Mouse (Mus musculus) stomach, embryonic 15.5 days (tissue): Measurements from ENCODE around the gene Gm17662. TPM values are rescaled to one million over a fixed set of nuclear protein-coding genes. Genes with fewer than 3 reads are reported as not detected.

Experiments used
- ATAC-seq: fragments of 200-750 bp; cut with Nextera tagmentation; 2 replicates; pipeline ENCODE4 v1.8.0; 2017; ENCODE audit warnings: low read depth, moderate number of reproducible peaks, moderate TSS enrichment; ENCODE audit not compliant: insufficient read depth, low FRiP score
- H3K27ac ChIP-seq: fragments of 300-500 bp; sonication (generic); 2 replicates; pipeline ENCODE4 v1.5.1; 2015; ENCODE audit warnings: mild to moderate bottlenecking, inconsistent platforms
- H3K27me3 ChIP-seq: fragments of 300-500 bp; sonication (generic); replicated peaks from 2 replicates; pipeline ENCODE4 v1.6.1; 2015; ENCODE audit warnings: inconsistent platforms
- H3K36me3 ChIP-seq: fragments of 300-500 bp; sonication (generic); 2 replicates; pipeline ENCODE4 v1.6.1; 2015; ENCODE audit warnings: inconsistent platforms
- H3K4me1 ChIP-seq: fragments of 300-500 bp; sonication (generic); 2 replicates; pipeline ENCODE4 v1.6.1; 2015; ENCODE audit warnings: inconsistent platforms
- H3K4me2 ChIP-seq: fragments of 300-500 bp; sonication (generic); 2 replicates; pipeline ENCODE4 v1.6.1; 2015; ENCODE audit warnings: mild to moderate bottlenecking, inconsistent platforms
- H3K4me3 ChIP-seq: fragments of 300-500 bp; sonication (generic); replicated peaks from 2 replicates; pipeline ENCODE4 v1.5.1; 2015; ENCODE audit warnings: inconsistent platforms
- H3K9ac ChIP-seq: fragments of 300-500 bp; sonication (generic); 2 replicates; pipeline ENCODE4 v1.6.1; 2015; ENCODE audit warnings: inconsistent platforms
- H3K9me3 ChIP-seq: fragments of 300-500 bp; sonication (generic); 2 replicates; pipeline ENCODE4 v1.6.1; 2016; ENCODE audit warnings: inconsistent platforms
- WGBS: fragments of 180-500 bp; shearing (Covaris S2); methylation state at CpG from one replicate; pipeline ENCODE4 v1.1.7; 2015; 5-methylcytosine and 5-hydroxymethylcytosine counted together
- polyA plus RNA-seq: library from polyadenylated mRNA; unstranded; fragments of >200 nt; fragmentation: Nextera tagmentation; extraction: Ambion mirVana; gene quantifications from 2 replicates; pipeline ENCODE4 v1.2.1, GENCODE M21; 2015

Gm17662 gene
- polyA plus RNA-seq, 1 experiment from 2014 or later, result not detected

DNA sequence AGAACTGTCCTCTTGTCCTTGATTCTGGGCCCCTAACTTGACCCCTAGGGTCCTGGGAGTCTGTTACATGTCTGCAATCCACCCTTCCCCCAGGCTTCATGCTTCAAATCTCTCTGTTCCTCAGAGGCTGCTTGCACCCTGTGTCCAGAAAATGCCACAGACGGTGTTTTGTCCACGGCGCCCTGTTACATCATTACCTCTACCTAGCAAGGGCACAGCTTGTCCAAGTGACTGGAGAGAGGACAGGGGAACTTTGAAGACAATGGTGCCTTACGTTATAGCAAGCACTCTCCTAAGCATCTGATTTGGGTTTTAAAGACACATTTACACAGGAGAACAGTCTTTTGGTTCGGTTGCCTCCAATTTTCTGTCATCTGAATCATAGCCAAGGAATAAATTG, 36.5 kb downstream of the Gm17662 start:
- H3K27ac ChIP-seq, result no peak overlapping the region
- H3K4me1 ChIP-seq, result 0 out of 2 replicates have a peak, but pooled peaks cover 3% of the 10 kb centered on the region
- H3K9ac ChIP-seq, result no peak overlapping the region
- H3K36me3 ChIP-seq, result no peaks in the 10 kb centered on the region
- 77% methylated on average over 5 of the region's 5 CpGs for WGBS
- no peak for ATAC-seq
- H3K4me2 ChIP-seq, result no peak overlapping the region
- no peaks in the 10 kb centered on the region for H3K9me3 ChIP-seq
- H3K27me3 ChIP-seq, result no peaks in the 10 kb centered on the region
- no peak overlapping the region for H3K4me3 ChIP-seq

DNA sequence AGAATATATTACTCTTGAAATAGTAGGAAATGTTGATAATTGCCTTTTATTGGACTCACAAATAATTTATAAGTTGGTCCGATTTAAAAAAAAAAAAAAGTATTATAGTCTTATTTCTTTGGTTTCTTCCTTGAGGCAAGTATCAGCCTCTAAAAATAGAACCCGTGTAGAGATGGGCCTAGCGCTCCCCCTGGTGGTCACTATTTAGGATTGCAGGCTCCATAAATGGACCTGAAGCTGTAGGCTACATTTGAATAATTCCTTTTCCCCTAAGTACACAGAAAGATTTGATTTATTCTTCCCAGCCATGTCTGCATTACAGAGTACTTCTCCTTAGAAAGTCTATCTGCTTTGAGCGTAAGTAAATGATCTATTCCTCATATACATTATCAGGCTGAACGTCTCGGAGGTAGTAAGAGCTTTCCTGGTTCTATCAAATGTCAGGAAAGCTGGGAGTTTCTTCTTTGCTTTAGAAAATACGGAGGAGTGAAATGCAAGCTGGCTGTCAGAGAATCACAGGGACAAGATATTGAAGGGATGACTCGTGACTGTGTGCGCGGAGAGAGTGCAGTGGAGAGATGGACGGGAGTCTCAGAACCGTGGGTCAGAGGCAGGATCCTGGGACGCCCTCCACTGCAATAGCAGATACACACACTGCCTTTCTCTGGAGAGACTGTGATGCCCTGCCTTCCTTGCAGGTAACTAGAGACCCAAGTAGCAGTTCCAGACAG, 37.0 kb downstream of the Gm17662 start:
- Histone ChIP-seq H3K9me3 (no peaks in the 10 kb centered on the region), H3K36me3 (no peaks in the 10 kb centered on the region), H3K4me2 (no peak overlapping the region), H3K27me3 (no peaks in the 10 kb centered on the region), H3K4me3 (no peak overlapping the region), H3K4me1 (no peaks in the 10 kb centered on the region), H3K9ac (no peak overlapping the region), H3K27ac (no peak overlapping the region)
- no peak for ATAC-seq
- WGBS, result 53% methylated on average over 13 of the region's 13 CpGs

DNA sequence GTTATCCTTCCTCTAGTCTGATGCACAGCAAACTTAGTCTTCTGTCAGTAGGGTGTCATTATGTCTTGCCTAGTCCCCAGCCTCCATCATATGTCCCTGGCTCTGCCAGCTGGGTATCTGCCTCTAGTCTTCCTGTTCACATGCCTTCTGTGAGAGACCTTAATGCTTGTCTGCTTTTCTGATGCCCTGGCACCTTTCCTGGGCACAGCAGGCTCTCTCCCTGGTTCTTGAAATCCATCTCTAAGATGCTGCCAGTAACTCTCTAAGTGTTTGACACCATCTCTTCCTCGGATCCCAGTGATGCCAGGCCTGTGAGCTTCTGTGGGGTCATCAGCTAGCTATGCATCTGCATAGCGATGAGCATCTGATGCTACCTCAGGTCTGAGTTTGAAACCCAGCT, 45.7 kb downstream of the Gm17662 start:
- no peak overlapping the region for H3K4me3 ChIP-seq
- H3K36me3 ChIP-seq, result no peaks in the 10 kb centered on the region
- H3K27ac ChIP-seq, result no peak overlapping the region
- no peak for ATAC-seq
- H3K4me1 ChIP-seq, result no peaks in the 10 kb centered on the region
- H3K9ac ChIP-seq, result no peak overlapping the region
- H3K4me2 ChIP-seq, result no peak overlapping the region
- H3K27me3 ChIP-seq, result no peaks in the 10 kb centered on the region
- H3K9me3 ChIP-seq, result no peaks in the 10 kb centered on the region
- WGBS, result 85% methylated on average over 2 of the region's 2 CpGs

DNA sequence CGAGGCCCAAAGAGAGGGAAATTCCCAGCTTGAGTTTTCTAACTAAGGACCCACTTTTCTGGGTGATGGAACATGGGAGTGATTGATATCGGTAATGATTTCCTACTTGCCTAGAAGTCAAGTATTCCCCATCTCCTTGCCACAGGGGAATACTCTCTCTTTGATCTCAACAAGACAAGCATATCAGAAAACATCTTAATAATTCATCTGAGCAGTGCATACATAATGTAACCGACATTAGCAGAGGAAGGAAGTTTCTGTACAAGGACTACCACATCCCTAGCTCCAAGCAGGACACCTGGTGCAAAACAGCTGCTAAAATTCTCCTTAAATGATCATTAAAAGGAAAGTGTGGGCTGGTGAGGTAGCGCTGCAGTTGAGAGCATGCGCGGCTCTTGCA, 47.9 kb downstream of the Gm17662 start:
- H3K9ac ChIP-seq, result no peak overlapping the region
- no peak overlapping the region for H3K4me3 ChIP-seq
- ATAC-seq, result no peak
- no peaks in the 10 kb centered on the region for H3K4me1 ChIP-seq
- no peaks in the 10 kb centered on the region for H3K36me3 ChIP-seq
- no peak overlapping the region for H3K4me2 ChIP-seq
- no peak overlapping the region for H3K27ac ChIP-seq
- 90% methylated on average over 6 of the region's 6 CpGs for WGBS
- H3K9me3 ChIP-seq, result no peaks in the 10 kb centered on the region
- no peaks in the 10 kb centered on the region for H3K27me3 ChIP-seq

Other genes with a start within 250 kb of the Gm17662 start
- 0.68 and 2.4 TPM in 2 replicates for gene C8b, start 91.0 kb upstream of the Gm17662 start, polyA plus RNA-seq
- 0.12 and 0.73 TPM in 2 replicates for gene C8a, start 19.1 kb downstream of the Gm17662 start, polyA plus RNA-seq
- gene Fyb2, start 56.1 kb downstream of the Gm17662 start, polyA plus RNA-seq, result 0.08 and 0.09 TPM in 2 replicates